Comparison of ENCODE assay signal across 9 mouse cellular contexts in genomic region chr5:99586287-99586686, GRCm38 (mm10).
A peak's percentile ranks its signal among the peaks of the same experiment; 100 is the strongest.
DNase-seq lines count a peak whose midpoint lies in the region.
"Had no signal": no experiment of that assay in that cellular context is flagged by ENCODE, and none has a peak within 500 bp of the region (broad histone marks: within the 10 kb centered on the region; RNA-seq: fewer than 3 reads in every experiment).

No protein-coding gene starts in this region.

- DNase-seq in cerebellum, postnatal 14 days = peak; percentile 62 to 66
- no peak for DNase-seq in cerebellum, adult 11 months
- peak; percentile 70 for DNase-seq in left cerebral cortex, postnatal 4 days
- no peak for DNase-seq in left cerebral cortex, adult 9 months (ENCODE audit: low spot score in 2 of 2)
- DNase-seq in kidney, postnatal 10 days = peak; percentile 70
- no peak for DNase-seq in lung, postnatal 14 days
- DNase-seq in frontal cortex, adult 2 months (ENCODE audit: extremely low spot score in 1 of 2, low spot score in 1 of 2) = no peak
- DNase-seq: gastrocnemius, postnatal 36 days; lung, postnatal 4 days had no signal

- intact Hi-C loops in left cerebral cortex, postnatal 4 days (cut with DNase I) = loop anchor here (10.0 kb wide), 1 partner anchor 331 kb away; no protein-coding TSS in a partner anchor

Comparison
In these comparisons a context has a peak if more than half of its experiments do, and no peak if none do; other contexts are left out.
1. DNase-seq: peak in cerebellum, postnatal 14 days (2 of 2), left cerebral cortex, postnatal 4 days (single experiment) and kidney, postnatal 10 days (single experiment); none in cerebellum, adult 11 months (single experiment), left cerebral cortex, adult 9 months (0 of 2), lung, postnatal 14 days (single experiment) and frontal cortex, adult 2 months (0 of 2).